Mouse (Mus musculus): ENCODE measurements around the gene Eif4a3. TPM values are rescaled to one million over a fixed set of nuclear protein-coding genes. Genes with fewer than 3 reads are reported as not detected.

The Eif4a3 gene
- total and polyA plus RNA-seq, 2 experiments from 2014 or later, result 157 to 212 TPM

DNA sequence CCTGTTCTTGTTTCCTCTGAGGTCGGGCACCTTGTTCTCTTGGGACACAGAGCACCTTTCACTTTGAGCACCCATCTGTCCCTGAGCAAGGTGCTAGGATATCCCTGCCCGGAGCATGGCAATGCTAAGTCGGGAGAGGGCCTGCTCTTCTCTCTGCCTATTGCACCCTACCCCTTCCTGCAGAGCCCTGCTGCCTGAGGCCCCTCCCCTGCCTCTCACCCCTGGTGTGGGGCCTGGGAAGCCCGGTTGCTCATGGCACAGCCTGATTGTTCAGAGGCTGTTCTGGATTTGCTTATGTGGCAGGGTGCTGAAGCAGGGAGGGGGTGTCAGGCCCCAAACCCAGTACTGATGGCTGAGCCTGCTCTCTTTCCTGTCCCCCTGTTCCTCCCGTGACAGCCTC lies 39.3 kb upstream of the Eif4a3 start:
- Histone ChIP-seq H3K4me2 (ENCODE audit: low read depth, low read length) (no peak overlapping the region), H3K9me3 (replicated peaks; ENCODE audit: control insufficient read depth, low read length) (no peaks in the 10 kb centered on the region), H3K27me3 (ENCODE audit: control insufficient read depth, insufficient read depth, low read length) (no peaks in the 10 kb centered on the region), H3K4me3 (ENCODE audit: low read depth, low read length) (no peak overlapping the region), H3K9ac (replicated peaks; ENCODE audit: low read depth, low read length) (no peak overlapping the region), H3K36me3 (replicated peaks; ENCODE audit: control insufficient read depth, insufficient read depth, low read length) (no peaks in the 10 kb centered on the region), H3K4me1 (ENCODE audit: control insufficient read depth, insufficient read depth) (no peaks in the 10 kb centered on the region), H3K27ac (ENCODE audit: low read depth) (no peak overlapping the region)
- DNase-seq (ENCODE audit: low spot score), result no peak
- ATAC-seq (ENCODE audit: insufficient read depth, low read depth), result no peak; the same call in 1 of the 2 replicates
- TF ChIP-seq EP300 (IDR thresholded peaks at IDR 0.05; ENCODE audit: low read depth) (no peak), CTCF (IDR thresholded peaks at IDR 0.05; ENCODE audit: low read depth) (no peak)
- 53% methylated on average over 5 of the region's 5 CpGs for WGBS

DNA sequence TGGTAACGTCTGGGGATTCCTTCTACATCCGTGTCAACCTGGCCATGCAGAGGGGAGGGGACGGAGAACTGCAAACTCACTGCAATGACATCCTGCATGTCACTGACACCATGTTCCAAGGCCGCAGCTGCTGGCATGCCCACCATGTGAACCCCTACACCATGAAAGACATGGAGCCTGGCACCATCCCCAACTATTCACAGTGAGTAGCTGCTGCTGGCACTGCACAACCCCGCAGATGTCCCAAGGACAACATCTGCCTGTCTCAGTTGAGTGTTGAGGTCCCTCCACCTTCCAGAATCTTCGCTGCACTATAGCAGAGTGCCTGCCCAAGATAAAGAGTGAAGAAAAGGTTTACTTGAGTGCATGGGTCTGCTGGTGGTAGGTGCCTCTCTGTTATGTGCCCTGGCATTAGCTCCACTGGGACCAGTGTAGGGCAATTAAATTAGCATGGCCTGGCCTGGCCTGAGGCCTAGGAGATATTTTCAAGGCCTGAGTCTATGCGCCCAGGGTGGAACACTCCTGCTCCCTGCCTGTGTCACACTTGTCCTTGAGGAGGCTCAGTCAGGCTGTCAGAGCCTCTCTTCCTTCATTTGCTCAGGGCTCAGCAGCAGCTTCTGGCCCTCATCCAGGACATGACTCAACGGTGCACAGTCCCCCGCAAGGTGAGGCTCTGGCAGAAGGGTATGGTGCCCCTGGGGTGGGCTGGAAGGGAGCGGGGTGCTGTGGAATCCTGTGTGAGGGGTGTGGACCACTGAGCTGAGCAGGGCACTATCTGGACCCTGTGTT lies 38.6 kb upstream of the Eif4a3 start:
- H3K27ac ChIP-seq (ENCODE audit: low read depth), result no peak overlapping the region
- H3K9ac ChIP-seq (replicated peaks; ENCODE audit: low read depth, low read length), result no peak overlapping the region
- 49% methylated on average over 10 of the region's 10 CpGs for WGBS
- no peaks in the 10 kb centered on the region for H3K4me1 ChIP-seq (ENCODE audit: control insufficient read depth, insufficient read depth)
- H3K4me2 ChIP-seq (ENCODE audit: low read depth, low read length), result no peak overlapping the region
- ATAC-seq (ENCODE audit: insufficient read depth, low read depth) (0 out of 2 replicates have a peak, but pooled peaks have one; percentile 20), DNase-seq (ENCODE audit: low spot score) (no peak)
- H3K36me3 ChIP-seq (replicated peaks; ENCODE audit: control insufficient read depth, insufficient read depth, low read length), result no peaks in the 10 kb centered on the region
- H3K9me3 ChIP-seq (replicated peaks; ENCODE audit: control insufficient read depth, low read length), result no peaks in the 10 kb centered on the region
- H3K27me3 ChIP-seq (ENCODE audit: control insufficient read depth, insufficient read depth, low read length), result no peaks in the 10 kb centered on the region
- H3K4me3 ChIP-seq (ENCODE audit: low read depth, low read length), result no peak overlapping the region
- TF ChIP-seq CTCF (IDR thresholded peaks at IDR 0.05; ENCODE audit: low read depth) (no peak), EP300 (IDR thresholded peaks at IDR 0.05; ENCODE audit: low read depth) (no peak)

DNA sequence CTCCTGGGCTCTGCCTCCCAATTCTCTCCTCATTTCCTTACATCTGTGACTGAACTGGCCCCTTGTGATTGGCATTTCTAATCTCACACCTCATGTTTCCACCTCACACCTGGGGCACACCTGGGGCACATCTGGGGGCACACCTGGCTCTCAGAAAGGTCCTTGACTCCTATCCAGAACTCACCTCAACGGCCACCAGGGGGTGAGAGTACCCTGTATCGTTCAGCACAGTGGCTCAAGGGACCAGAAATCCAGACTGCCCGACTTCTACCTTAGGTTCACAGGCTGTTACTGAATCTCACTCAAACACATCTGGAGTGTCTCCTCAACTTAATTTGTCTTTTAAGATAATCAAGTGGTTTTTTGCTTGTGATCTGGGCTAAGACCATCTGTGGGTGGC lies 32.1 kb upstream of the Eif4a3 start:
- Histone ChIP-seq H3K4me3 (ENCODE audit: low read depth, low read length) (no peak overlapping the region), H3K27me3 (ENCODE audit: control insufficient read depth, insufficient read depth, low read length) (no peaks in the 10 kb centered on the region), H3K27ac (ENCODE audit: low read depth) (no peak overlapping the region), H3K9me3 (replicated peaks; ENCODE audit: control insufficient read depth, low read length) (no peaks in the 10 kb centered on the region), H3K36me3 (replicated peaks; ENCODE audit: control insufficient read depth, insufficient read depth, low read length) (no peaks in the 10 kb centered on the region), H3K9ac (replicated peaks; ENCODE audit: low read depth, low read length) (no peak overlapping the region), H3K4me1 (ENCODE audit: control insufficient read depth, insufficient read depth) (no peaks in the 10 kb centered on the region), H3K4me2 (ENCODE audit: low read depth, low read length) (no peak overlapping the region)
- 27% methylated on average over 3 of the region's 3 CpGs for WGBS
- TF ChIP-seq CTCF (IDR thresholded peaks at IDR 0.05; ENCODE audit: low read depth) (no peak), EP300 (IDR thresholded peaks at IDR 0.05; ENCODE audit: low read depth) (no peak)
- DNase-seq (ENCODE audit: low spot score), result no peak
- no peak for ATAC-seq (ENCODE audit: insufficient read depth, low read depth)

DNA sequence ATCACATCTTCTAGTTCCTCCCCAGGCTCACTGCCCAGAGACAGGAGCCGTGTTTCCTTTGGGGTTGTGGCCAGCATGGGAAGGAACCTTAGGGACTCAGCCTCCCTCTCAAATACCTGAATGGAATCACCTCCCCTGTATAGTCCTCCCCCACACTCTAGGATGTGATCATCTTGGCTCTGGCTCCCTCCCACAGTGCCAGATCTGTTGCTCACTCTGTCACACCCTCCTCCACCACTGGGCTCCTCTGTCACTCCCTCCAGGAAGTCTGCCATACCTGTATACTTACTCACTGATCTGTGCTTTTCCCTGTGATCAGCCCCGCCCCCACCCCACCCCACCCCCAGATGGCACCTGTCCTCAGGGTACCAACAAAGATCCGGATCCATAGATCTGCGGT lies 30.7 kb upstream of the Eif4a3 start:
- H3K27ac ChIP-seq (ENCODE audit: low read depth), result no peak overlapping the region
- no peak overlapping the region for H3K9ac ChIP-seq (replicated peaks; ENCODE audit: low read depth, low read length)
- H3K9me3 ChIP-seq (replicated peaks; ENCODE audit: control insufficient read depth, low read length), result no peaks in the 10 kb centered on the region
- no peak; the same call in 1 of the 2 replicates for ATAC-seq (ENCODE audit: insufficient read depth, low read depth)
- DNase-seq (ENCODE audit: low spot score), result no peak
- no peak overlapping the region for H3K4me3 ChIP-seq (ENCODE audit: low read depth, low read length)
- 52% methylated on average over 4 of the region's 4 CpGs for WGBS
- TF ChIP-seq EP300 (IDR thresholded peaks at IDR 0.05; ENCODE audit: low read depth) (no peak), CTCF (IDR thresholded peaks at IDR 0.05; ENCODE audit: low read depth) (no peak)
- H3K4me1 ChIP-seq (ENCODE audit: control insufficient read depth, insufficient read depth), result no peaks in the 10 kb centered on the region
- no peaks in the 10 kb centered on the region for H3K36me3 ChIP-seq (replicated peaks; ENCODE audit: control insufficient read depth, insufficient read depth, low read length)
- H3K27me3 ChIP-seq (ENCODE audit: control insufficient read depth, insufficient read depth, low read length), result no peaks in the 10 kb centered on the region
- no peak overlapping the region for H3K4me2 ChIP-seq (ENCODE audit: low read depth, low read length)

DNA sequence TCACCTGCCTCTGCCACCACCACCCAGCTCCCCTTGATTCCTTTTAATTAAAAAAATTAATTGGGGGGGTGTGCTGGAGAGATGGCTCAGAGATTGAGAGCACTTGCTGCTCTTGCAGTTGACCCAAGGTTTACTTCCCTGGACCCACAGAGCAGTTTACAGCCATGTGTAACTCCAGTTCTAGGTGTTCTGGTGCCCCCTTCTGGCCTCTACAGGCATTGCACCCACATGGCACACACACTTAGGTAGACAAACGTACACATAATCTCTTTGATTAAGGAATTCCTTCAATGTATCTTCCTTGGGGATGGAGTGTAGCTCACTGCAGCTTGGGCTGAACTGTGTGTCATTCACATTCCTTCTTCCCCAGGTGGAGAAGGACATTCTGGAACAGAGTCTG lies 25.2 kb upstream of the Eif4a3 start:
- DNase-seq (ENCODE audit: low spot score) (no peak), ATAC-seq (ENCODE audit: insufficient read depth, low read depth) (no peak)
- TF ChIP-seq CTCF (IDR thresholded peaks at IDR 0.05; ENCODE audit: low read depth), result 0 out of 2 replicates have a peak, but pooled peaks have one; percentile 2
- no peak for TF ChIP-seq EP300 (IDR thresholded peaks at IDR 0.05; ENCODE audit: low read depth)
- WGBS, result 50% methylated on average over 1 of the region's 1 CpGs
- no peak overlapping the region for H3K4me3 ChIP-seq (ENCODE audit: low read depth, low read length)
- H3K36me3 ChIP-seq (replicated peaks; ENCODE audit: control insufficient read depth, insufficient read depth, low read length), result no peaks in the 10 kb centered on the region
- no peaks in the 10 kb centered on the region; the same call in 1 of the 2 replicates for H3K9me3 ChIP-seq (replicated peaks; ENCODE audit: control insufficient read depth, low read length)
- no peak overlapping the region for H3K27ac ChIP-seq (ENCODE audit: low read depth)
- H3K4me2 ChIP-seq (ENCODE audit: low read depth, low read length), result no peak overlapping the region
- H3K9ac ChIP-seq (replicated peaks; ENCODE audit: low read depth, low read length), result no peak overlapping the region
- no peaks in the 10 kb centered on the region for H3K27me3 ChIP-seq (ENCODE audit: control insufficient read depth, insufficient read depth, low read length)
- H3K4me1 ChIP-seq (ENCODE audit: control insufficient read depth, insufficient read depth), result no peaks in the 10 kb centered on the region
